Mouse (Mus musculus) central nervous system, embryonic 18 days (tissue): Measurements from ENCODE around the gene Itgae. TPM values are rescaled to one million over a fixed set of nuclear protein-coding genes. Genes with fewer than 3 reads are reported as not detected.

Experiments
- polyA plus RNA-seq: library from polyadenylated mRNA; depleted of rRNA; stranded (reverse); fragments of >200 nt; gene quantifications from 2 replicates; pipeline ENCODE4 v1.2.3, GENCODE M21; 2012; rRNA removed

The Itgae gene
- 0.12 and 0.14 TPM in 2 replicates for polyA plus RNA-seq

GRCm38 (mm10) chr11:73090283-73090682 lies at the start of gene Itgae:
Gene Itgae, plus strand, starts transcription at chr11:73090583.

GRCm38 (mm10) chr11:73047542-73047996 lies 42.8 kb upstream of the Itgae start, which contains the start of gene Ncbp3:
Gene Ncbp3, plus strand, starts transcription at chr11:73047783.

GRCm38 (mm10) chr11:73137591-73138501 lies 47.5 kb downstream of the Itgae start, which contains the start of gene Haspin:
Gene Haspin, minus strand, starts transcription at chr11:73138294.

GRCm38 (mm10) chr11:73159957-73160810 lies 69.8 kb downstream of the Itgae start, which contains the start of gene P2rx5:
Gene P2rx5, plus strand, starts transcription at chr11:73160421.

GRCm38 (mm10) chr11:73176608-73177508 lies 86.5 kb downstream of the Itgae start, which contains the start of the genes Emc6 and Tax1bp3:
Gene Emc6, minus strand, starts transcription at chr11:73177037.
Gene Tax1bp3, plus strand, starts transcription at chr11:73177083.

Other genes starting within 250 kb of the Itgae start
- 1.3 and 1.7 TPM in 2 replicates for gene Atp2a3, start 129.4 kb upstream of the Itgae start, polyA plus RNA-seq
- gene P2rx1, start 91.5 kb upstream of the Itgae start, polyA plus RNA-seq = 0.24 and 0.25 TPM in 2 replicates
- gene Camkk1, start 71.6 kb upstream of the Itgae start, polyA plus RNA-seq = 28.6 and 30.8 TPM in 2 replicates
- 5.4 and 5.5 TPM in 2 replicates for gene Ncbp3, start 42.8 kb upstream of the Itgae start, polyA plus RNA-seq
- gene Haspin, start 47.7 kb downstream of the Itgae start, polyA plus RNA-seq = 0.95 and 1.3 TPM in 2 replicates
- 0.75 and 1.1 TPM in 2 replicates for gene P2rx5, start 69.8 kb downstream of the Itgae start, polyA plus RNA-seq
- gene Emc6, start 86.5 kb downstream of the Itgae start, polyA plus RNA-seq = 91.8 and 93.2 TPM in 2 replicates
- 80.0 and 80.1 TPM in 2 replicates for gene Tax1bp3, start 86.5 kb downstream of the Itgae start, polyA plus RNA-seq
- 21.3 and 21.5 TPM in 2 replicates for gene Ctns, start 108.5 kb downstream of the Itgae start, polyA plus RNA-seq
- gene Shpk, start 108.9 kb downstream of the Itgae start, polyA plus RNA-seq = 2.0 and 2.4 TPM in 2 replicates
- gene Trpv1, start 143.7 kb downstream of the Itgae start, polyA plus RNA-seq = 0.19 and 0.64 TPM in 2 replicates
- gene Trpv3, start 176.8 kb downstream of the Itgae start, polyA plus RNA-seq = 0.30 and 0.37 TPM in 2 replicates
- gene Aspa, start 239.0 kb downstream of the Itgae start, polyA plus RNA-seq = 2.5 and 2.6 TPM in 2 replicates
- gene Gm49340, start 239.2 kb downstream of the Itgae start, polyA plus RNA-seq = not detected in 2 replicates
- gene Spata22, start 239.2 kb downstream of the Itgae start, polyA plus RNA-seq = 0.05 TPM in 1 of 2 replicates, not detected in the other